Mouse (Mus musculus) hindbrain, embryonic 11.5 days (tissue): ENCODE results near the gene Foxp4. TPM values are rescaled to one million over a fixed set of nuclear protein-coding genes. Genes with fewer than 3 reads are reported as not detected.

Source experiments
- polyA plus RNA-seq: library from polyadenylated mRNA; unstranded; fragments of >200 nt; fragmentation: Nextera tagmentation; extraction: Ambion mirVana; gene quantifications from 2 replicates; pipeline ENCODE4 v1.2.1, GENCODE M21; 2014

The Foxp4 gene
- polyA plus RNA-seq, 1 experiment from 2014 or later: 28.4 TPM

Other genes starting within 250 kb of the Foxp4 start
- gene Tomm6, start 236.3 kb downstream of the Foxp4 start, polyA plus RNA-seq: 370 and 375 TPM in 2 replicates
- gene Frs3, start 235.6 kb downstream of the Foxp4 start, polyA plus RNA-seq: 7.9 and 8.6 TPM in 2 replicates
- gene Gm21981, start 230.2 kb downstream of the Foxp4 start, polyA plus RNA-seq: 1.4 and 2.1 TPM in 2 replicates
- 0.32 and 1.8 TPM in 2 replicates for gene Prickle4, start 229.9 kb downstream of the Foxp4 start, polyA plus RNA-seq
- not detected in 2 replicates for gene Pgc, start 197.8 kb downstream of the Foxp4 start, polyA plus RNA-seq
- gene Tfeb, start 187.6 kb downstream of the Foxp4 start, polyA plus RNA-seq: 2.5 TPM in 2 replicates
- gene Mdfi, start 90.0 kb downstream of the Foxp4 start, polyA plus RNA-seq: 39.0 and 40.5 TPM in 2 replicates
- not detected in 2 replicates for gene 1700122O11Rik, start 113.6 kb upstream of the Foxp4 start, polyA plus RNA-seq
- not detected in 2 replicates for gene 1700067P10Rik, start 164.7 kb upstream of the Foxp4 start, polyA plus RNA-seq
- not detected in 2 replicates for gene 9830107B12Rik, start 221.6 kb upstream of the Foxp4 start, polyA plus RNA-seq
- not detected in 2 replicates for gene A530064D06Rik, start 242.6 kb upstream of the Foxp4 start, polyA plus RNA-seq